Mouse (Mus musculus): ENCODE data around the gene Gm45711. TPM values are rescaled to one million over a fixed set of nuclear protein-coding genes. Genes with fewer than 3 reads are reported as not detected.
A peak's percentile ranks its signal among the peaks of the same experiment; 100 is the strongest.

Gm45711 gene
- total and polyA plus RNA-seq, 3 experiments = not detected

DNA sequence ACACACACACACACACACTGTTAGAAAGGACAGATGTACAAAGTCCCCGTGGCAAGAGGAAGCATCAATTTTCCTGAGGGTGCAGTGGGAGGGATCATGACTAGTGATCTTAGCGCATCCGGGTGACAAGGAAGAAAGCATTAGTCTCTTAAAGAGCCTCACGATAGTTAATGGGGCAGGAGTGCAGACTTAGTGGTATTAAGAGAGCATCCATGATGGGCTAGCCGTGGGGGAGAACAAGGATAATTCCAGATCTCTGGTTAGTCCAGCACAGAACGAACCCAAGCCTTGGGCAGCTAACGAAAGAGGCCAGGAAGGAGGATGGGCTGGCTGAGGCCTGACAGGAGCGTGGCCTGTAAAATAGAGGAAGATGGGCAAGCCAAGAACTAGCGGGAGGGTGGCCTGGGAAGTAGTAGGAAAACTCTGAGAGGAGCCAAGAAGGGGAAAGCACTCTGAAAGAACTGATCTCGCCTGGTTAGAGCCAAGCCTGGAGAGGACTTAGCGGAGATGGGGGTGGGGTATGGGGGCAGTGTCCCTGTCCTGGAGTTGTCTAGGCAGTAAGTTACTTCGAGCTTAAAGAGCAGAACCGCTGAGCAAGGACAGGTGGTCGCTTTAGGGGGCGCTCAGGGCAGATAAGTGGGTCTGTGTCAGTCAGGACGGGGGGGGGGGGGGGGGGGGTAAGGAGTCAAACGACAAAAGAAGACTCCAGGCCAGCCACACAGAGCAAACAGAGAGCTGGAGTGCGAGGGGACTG lies 29.5 kb upstream of the Gm45711 start, which contains the start of gene Cmtm3 (continued):
- TF ChIP-seq EP300 (IDR thresholded peaks at IDR 0.05; ENCODE audit: low read depth in 1 of 2, low read length in 2 of 2) = no peak
- no peak for TF ChIP-seq MYB (IDR thresholded peaks at IDR 0.05; ENCODE audit: low read depth, low read length)
- TF ChIP-seq ZKSCAN1 (IDR thresholded peaks at IDR 0.05; ENCODE audit: low read depth, low read length) = no peak

- no peak overlapping the region for H3K27ac ChIP-seq (ENCODE audit: control insufficient read depth, low read depth, low read length)
- no peak overlapping the region for H3K4me3 ChIP-seq (ENCODE audit: control insufficient read depth in 1 of 2, insufficient read depth in 1 of 2, low read depth in 2 of 2, low read length in 2 of 2)
- H3K27me3 ChIP-seq (ENCODE audit: control insufficient read depth in 1 of 2, insufficient read depth in 2 of 2, low read length in 2 of 2) = no peaks in the 10 kb centered on the region
- no peaks in the 10 kb centered on the region for H3K9me3 ChIP-seq (replicated peaks; ENCODE audit: insufficient read depth, low read length)
- DNase-seq (ENCODE audit: low read depth, low spot score) = peak; percentile 63
- H3K36me3 ChIP-seq (ENCODE audit: control insufficient read depth in 1 of 2, insufficient read depth in 2 of 2, low read length in 2 of 2) = peaks cover 0 to 20% of the 10 kb centered on the region in 2 experiments; a peak in 2 of 4 replicates
- H3K79me2 ChIP-seq (ENCODE audit: control insufficient read depth, insufficient read depth, low read length, poor library complexity) = peaks cover 10% of the 10 kb centered on the region
- TF ChIP-seq CTCF (IDR thresholded peaks at IDR 0.05 in 2 of 3, conservative IDR thresholded peaks at IDR 0.05 in 1 of 3; ENCODE audit: control insufficient read depth in 1 of 3, insufficient read depth in 1 of 3, low read depth in 2 of 3, low read length in 3 of 3, poor library complexity in 1 of 3, severe bottlenecking in 1 of 3) (peak; percentile 13 to 40 (median 36); a peak in 4 of 6 replicates), ZNF384 (IDR thresholded peaks at IDR 0.05; ENCODE audit: low read depth, low read length) (no peak)
- no peak overlapping the region for H3K9ac ChIP-seq (ENCODE audit: control insufficient read depth, low read depth, low read length, poor library complexity, severe bottlenecking)
- H3K4me1 ChIP-seq (ENCODE audit: control insufficient read depth in 1 of 2, insufficient read depth in 2 of 2, low read length in 2 of 2) = peaks cover 5 to 22% of the 10 kb centered on the region in 2 experiments
These were observed 28.0 kb upstream of the Gm45711 start for GRCm38 (mm10) chr8:104337890-104338289.

DNA sequence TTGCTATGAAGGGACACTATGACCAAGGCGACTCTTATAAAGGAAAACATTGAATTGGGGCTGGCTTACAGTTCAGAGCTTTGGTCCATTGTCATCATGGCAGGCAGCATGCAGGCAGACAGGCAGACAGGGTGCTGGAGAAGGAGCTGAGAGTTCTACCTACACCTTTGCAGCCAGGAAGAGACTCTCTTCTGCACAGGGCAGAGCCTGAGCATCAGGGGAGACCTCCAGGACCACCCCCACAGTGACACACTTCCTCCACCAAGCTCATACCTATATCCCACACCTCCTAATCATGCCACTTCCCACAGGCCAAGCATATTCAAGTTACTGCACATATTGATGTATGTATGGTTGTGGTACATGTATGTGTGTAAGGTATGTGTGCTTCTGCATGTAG lies 26.9 kb upstream of the Gm45711 start:
- peaks cover 7 to 22% of the 10 kb centered on the region in 2 experiments for H3K4me1 ChIP-seq (ENCODE audit: control insufficient read depth in 1 of 2, insufficient read depth in 2 of 2, low read length in 2 of 2)
- H3K4me3 ChIP-seq (ENCODE audit: control insufficient read depth in 1 of 2, insufficient read depth in 1 of 2, low read depth in 2 of 2, low read length in 2 of 2) = no peak overlapping the region
- TF ChIP-seq HCFC1 (IDR thresholded peaks at IDR 0.05; ENCODE audit: low read depth, low read length) (no peak), MAX (IDR thresholded peaks at IDR 0.05; ENCODE audit: low read length) (no peak), USF1 (IDR thresholded peaks at IDR 0.05; ENCODE audit: low read depth, low read length) (no peak), SMC3 (IDR thresholded peaks at IDR 0.05; ENCODE audit: low read depth, low read length) (no peak), SIN3A (IDR thresholded peaks at IDR 0.05; ENCODE audit: low read length) (no peak), KAT2A (conservative IDR thresholded peaks at IDR 0.05; ENCODE audit: low read depth, low read length) (no peak), POLR2AphosphoS5 (IDR thresholded peaks at IDR 0.05; ENCODE audit: borderline replicate concordance, low read depth, low read length) (no peak), MXI1 (IDR thresholded peaks at IDR 0.05; ENCODE audit: low read depth, low read length) (no peak), TCF12 (IDR thresholded peaks at IDR 0.05; ENCODE audit: low read depth, low read length) (no peak), MAZ (IDR thresholded peaks at IDR 0.05; ENCODE audit: low read depth, low read length) (no peak), POLR2A (IDR thresholded peaks at IDR 0.05; ENCODE audit: control insufficient read depth in 1 of 2, insufficient read depth in 1 of 2, low read depth in 1 of 2, low read length in 2 of 2, poor library complexity in 1 of 2) (no peak), MEF2A (IDR thresholded peaks at IDR 0.05; ENCODE audit: extremely low read depth, insufficient replicate concordance, low read depth, low read length, poor library complexity, severe bottlenecking) (no peak), E2F4 (IDR thresholded peaks at IDR 0.05; ENCODE audit: borderline replicate concordance, low read depth, low read length) (no peak), CTCF (IDR thresholded peaks at IDR 0.05 in 2 of 3, conservative IDR thresholded peaks at IDR 0.05 in 1 of 3; ENCODE audit: control insufficient read depth in 1 of 3, insufficient read depth in 1 of 3, low read depth in 2 of 3, low read length in 3 of 3, poor library complexity in 1 of 3, severe bottlenecking in 1 of 3) (no peak), TBP (IDR thresholded peaks at IDR 0.05; ENCODE audit: low read depth, low read length) (no peak)
- no peak overlapping the region for H3K9ac ChIP-seq (ENCODE audit: control insufficient read depth, low read depth, low read length, poor library complexity, severe bottlenecking)
- peaks cover 0 to 21% of the 10 kb centered on the region in 2 experiments; a peak in 2 of 4 replicates for H3K36me3 ChIP-seq (ENCODE audit: control insufficient read depth in 1 of 2, insufficient read depth in 2 of 2, low read length in 2 of 2)
- DNase-seq (ENCODE audit: low read depth, low spot score) = no peak
- H3K9me3 ChIP-seq (replicated peaks; ENCODE audit: insufficient read depth, low read length) = no peaks in the 10 kb centered on the region
- H3K27ac ChIP-seq (ENCODE audit: control insufficient read depth, low read depth, low read length) = no peak overlapping the region
- H3K27me3 ChIP-seq (ENCODE audit: control insufficient read depth in 1 of 2, insufficient read depth in 2 of 2, low read length in 2 of 2) = no peaks in the 10 kb centered on the region
- peaks cover 9% of the 10 kb centered on the region for H3K79me2 ChIP-seq (ENCODE audit: control insufficient read depth, insufficient read depth, low read length, poor library complexity)

Measured in MEL (cell line).